Mouse (Mus musculus) spleen, postnatal 10 days (tissue): Measurements from ENCODE around the gene Cfap299.

ENCODE experiments used
- DNase-seq, 2 experiments: peaks; one replicate each; pipeline ENCODE4 v3.0.0; 2021 to 2022; ENCODE audit warnings: low spot score in 2 of 2

Gene Cfap299

GRCm38 (mm10) chr5:98617416-98617815 lies 288.3 kb downstream of the Cfap299 start:
- DNase-seq = no peak

GRCm38 (mm10) chr5:98650345-98650744 lies 321.2 kb downstream of the Cfap299 start:
- no peak for DNase-seq

GRCm38 (mm10) chr5:98651049-98651448 lies 321.9 kb downstream of the Cfap299 start:
- no peak for DNase-seq

- no peak for DNase-seq
Measured at GRCm38 (mm10) chr5:98688254-98688653, 359.1 kb downstream of the Cfap299 start.

- no peak for DNase-seq
Measured at GRCm38 (mm10) chr5:98692070-98692469, 363.0 kb downstream of the Cfap299 start.

- DNase-seq = no peak
Measured at GRCm38 (mm10) chr5:98696336-98696735, 367.2 kb downstream of the Cfap299 start.

GRCm38 (mm10) chr5:98703963-98704362 lies 374.9 kb downstream of the Cfap299 start:
- no peak for DNase-seq

- DNase-seq = no peak
Measured at GRCm38 (mm10) chr5:98706597-98706996, 377.5 kb downstream of the Cfap299 start.

GRCm38 (mm10) chr5:98715392-98715791 lies 386.3 kb downstream of the Cfap299 start:
- DNase-seq = no peak

GRCm38 (mm10) chr5:98732157-98733009 lies 403.3 kb downstream of the Cfap299 start:
- no peak for DNase-seq

- no peak for DNase-seq
Measured at GRCm38 (mm10) chr5:98733010-98733399, 403.9 kb downstream of the Cfap299 start.

GRCm38 (mm10) chr5:98761858-98762652 lies 433.0 kb downstream of the Cfap299 start:
- DNase-seq = no peak

GRCm38 (mm10) chr5:98778588-98778987 lies 449.5 kb downstream of the Cfap299 start:
- DNase-seq = no peak

- no peak for DNase-seq
Measured at GRCm38 (mm10) chr5:98782066-98782465, 453.0 kb downstream of the Cfap299 start.

GRCm38 (mm10) chr5:98787735-98788134 lies 458.6 kb downstream of the Cfap299 start:
- DNase-seq = no peak

GRCm38 (mm10) chr5:98788568-98788967 lies 459.5 kb downstream of the Cfap299 start:
- DNase-seq = no peak

- DNase-seq = no peak
Measured at GRCm38 (mm10) chr5:98790894-98791607, 461.9 kb downstream of the Cfap299 start.

- DNase-seq = no peak
Measured at GRCm38 (mm10) chr5:98801495-98801894, 472.4 kb downstream of the Cfap299 start.

- no peak for DNase-seq
Measured at GRCm38 (mm10) chr5:98804761-98805160, 475.7 kb downstream of the Cfap299 start.

GRCm38 (mm10) chr5:98806492-98806891 lies 477.4 kb downstream of the Cfap299 start:
- no peak for DNase-seq

- no peak for DNase-seq
Measured at GRCm38 (mm10) chr5:98807022-98807421, 477.9 kb downstream of the Cfap299 start.

GRCm38 (mm10) chr5:98807953-98808352 lies 478.8 kb downstream of the Cfap299 start:
- DNase-seq = no peak
